Mouse (Mus musculus): ENCODE results near the gene Cldn2.
A peak's percentile ranks its signal among the peaks of the same experiment; 100 is the strongest.
"Not testable (repeated sequence)": the region's sequence is repeated elsewhere in the genome, so short reads cannot be mapped to it uniquely, and the experiment has no call there.

The Cldn2 gene

DNA sequence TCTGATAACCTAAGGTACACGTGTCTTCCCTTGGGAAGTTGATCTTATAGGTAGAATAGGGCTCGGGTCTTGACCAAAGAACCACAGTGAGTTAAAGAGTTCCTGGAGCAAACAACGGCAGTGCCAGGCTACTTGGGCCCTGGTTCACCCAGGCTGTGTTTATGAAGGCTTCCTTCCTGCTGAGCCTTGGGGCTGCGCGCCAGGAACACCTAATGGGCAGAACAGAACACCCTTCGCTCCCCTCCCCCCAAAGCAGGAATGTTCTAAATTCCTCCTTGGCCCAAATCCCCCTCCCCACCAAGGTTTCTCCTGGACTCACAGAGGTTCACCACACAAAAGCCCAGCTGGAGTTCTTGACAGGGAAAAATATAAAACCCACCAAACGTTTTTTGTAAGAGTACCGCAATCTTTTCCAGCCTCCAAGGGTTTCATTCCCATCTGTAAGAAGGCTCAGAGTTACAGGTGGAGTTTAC is at the start of gene Cldn2:
Gene Cldn2 (plus strand): TSS at position 423 of the 473 bp plus-strand sequence.
- DNase-seq (ENCODE audit: low read depth, low spot score), result peak; percentile 59

DNA sequence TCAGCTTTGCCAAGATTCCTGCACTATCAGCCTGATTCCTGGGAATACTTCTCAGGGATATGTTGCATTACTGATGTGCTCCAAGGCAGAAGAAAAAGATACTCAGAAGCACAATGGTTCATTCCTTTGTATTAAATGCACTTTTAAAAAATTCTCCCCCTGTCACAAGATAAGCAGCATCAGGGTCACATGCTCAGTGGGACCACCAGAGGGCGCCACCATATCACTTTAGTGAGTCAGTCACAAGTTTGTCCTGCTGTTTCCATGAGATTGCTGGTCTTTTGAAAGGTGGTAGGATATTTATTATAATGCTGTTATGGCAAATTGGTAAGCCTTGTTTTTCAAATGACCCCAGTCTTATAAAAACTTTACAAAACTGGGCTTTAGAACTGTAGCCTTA is 48.8 kb upstream of the Cldn2 start:
- DNase-seq (ENCODE audit: low read depth, low spot score), result peak; percentile 51

DNA sequence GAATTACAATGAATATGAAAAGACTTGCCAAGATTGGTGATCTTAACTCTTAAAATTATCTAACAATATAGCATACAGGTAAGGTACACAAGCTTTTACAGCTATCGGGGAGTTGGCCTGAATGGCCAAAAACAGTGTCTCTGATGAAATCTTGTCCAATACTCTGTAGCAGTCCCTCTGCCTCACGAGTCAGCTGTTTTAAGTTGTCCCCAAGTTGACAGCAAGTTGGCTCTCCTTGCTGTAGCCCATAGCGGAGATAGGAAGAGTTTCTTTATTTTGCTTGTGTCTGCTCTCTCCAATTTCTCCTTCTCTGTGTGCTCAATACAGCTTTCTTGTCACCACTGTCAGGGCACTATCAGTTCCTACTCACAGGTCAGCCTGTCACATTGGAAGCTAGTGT is 42.0 kb upstream of the Cldn2 start:
- not testable (repeated sequence) for DNase-seq (ENCODE audit: low read depth, low spot score)

DNA sequence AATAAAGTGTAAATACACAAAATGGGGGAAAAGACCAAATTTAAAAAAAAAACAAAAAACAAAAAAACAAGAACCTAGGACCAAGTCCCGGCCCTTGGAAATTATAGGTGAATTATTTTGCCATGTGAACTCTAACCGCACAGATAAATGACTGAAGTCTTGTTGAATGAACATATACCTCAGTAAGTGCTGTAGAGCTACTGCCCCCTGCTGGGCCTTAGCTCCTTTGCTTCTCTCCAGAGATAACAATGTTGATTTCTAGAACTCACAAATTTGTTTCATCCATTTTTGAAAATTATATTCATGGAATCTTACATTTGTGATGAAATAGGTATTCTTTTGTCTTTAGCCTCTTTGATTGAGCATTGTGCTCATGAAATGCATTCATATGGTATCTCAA is 38.1 kb upstream of the Cldn2 start:
- peak; percentile 31 for DNase-seq (ENCODE audit: low read depth, low spot score)

DNA sequence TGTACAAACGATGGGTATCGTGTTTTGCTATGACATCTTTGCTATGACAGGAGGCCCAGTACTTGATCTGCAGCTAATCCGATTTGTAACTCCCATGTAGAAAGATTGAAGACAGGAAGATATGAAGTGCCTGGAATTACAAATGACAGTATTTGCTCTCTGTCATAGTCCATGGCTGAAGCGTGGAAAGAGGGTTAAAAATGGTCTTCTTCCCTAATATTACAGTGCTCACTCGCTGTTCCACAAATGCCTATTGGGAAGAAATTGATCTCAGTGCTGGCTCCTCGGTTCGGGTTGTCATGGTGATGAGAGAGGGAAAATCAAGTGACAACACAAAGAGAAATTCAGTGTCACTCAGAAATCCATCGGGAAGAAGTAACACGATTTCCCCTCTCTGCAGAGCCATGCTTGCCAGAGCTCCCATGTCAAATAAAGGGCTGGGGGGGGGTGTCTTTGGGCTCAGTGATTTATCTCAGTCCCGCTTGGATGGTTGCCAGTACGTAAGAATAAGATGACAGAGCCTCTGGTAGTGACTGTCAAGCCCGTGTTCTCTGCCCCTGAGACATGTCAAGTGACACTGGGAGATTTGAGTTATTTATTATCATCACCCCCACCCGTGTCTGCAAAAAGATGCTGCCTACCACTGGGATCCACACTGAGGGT is 30.5 kb upstream of the Cldn2 start:
- DNase-seq (ENCODE audit: low read depth, low spot score), result no peak

DNA sequence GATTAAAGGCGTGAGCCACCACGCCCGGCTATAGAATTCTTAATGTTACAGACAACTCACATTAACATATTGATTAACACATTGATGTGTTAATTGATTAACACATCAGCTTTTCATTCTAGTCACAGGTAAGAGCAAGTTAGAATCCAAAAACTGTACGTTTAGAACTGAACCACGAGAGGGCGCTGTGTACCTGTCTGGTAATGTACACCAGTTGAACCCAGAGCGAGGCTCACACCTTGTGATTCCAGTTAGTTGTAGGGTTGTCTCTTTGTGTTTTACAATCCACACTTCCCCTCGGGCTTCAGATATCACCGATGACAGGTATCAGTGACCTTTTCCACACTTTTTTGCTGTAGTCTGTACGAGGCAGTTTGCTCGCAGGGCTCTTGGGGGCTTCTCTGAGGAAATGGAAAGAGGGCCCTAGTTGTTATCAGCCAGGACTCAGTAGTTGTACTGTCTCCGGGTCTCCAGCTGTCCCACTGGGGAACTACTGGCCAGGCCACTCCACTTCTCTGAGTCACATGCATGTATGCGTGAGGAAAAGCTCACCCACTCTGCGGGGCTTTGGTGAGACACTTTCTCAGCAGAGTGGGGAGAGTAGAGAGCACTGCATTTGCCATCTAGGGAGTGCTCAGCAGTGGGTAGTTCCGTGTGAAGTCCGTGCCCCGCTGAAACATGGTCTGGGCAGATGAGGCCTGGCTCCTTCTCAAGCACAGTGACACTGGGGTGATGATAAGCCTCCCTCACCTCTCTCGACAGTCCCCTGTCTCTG is 26.1 kb upstream of the Cldn2 start:
- DNase-seq (ENCODE audit: low read depth, low spot score), result peak; percentile 75

DNA sequence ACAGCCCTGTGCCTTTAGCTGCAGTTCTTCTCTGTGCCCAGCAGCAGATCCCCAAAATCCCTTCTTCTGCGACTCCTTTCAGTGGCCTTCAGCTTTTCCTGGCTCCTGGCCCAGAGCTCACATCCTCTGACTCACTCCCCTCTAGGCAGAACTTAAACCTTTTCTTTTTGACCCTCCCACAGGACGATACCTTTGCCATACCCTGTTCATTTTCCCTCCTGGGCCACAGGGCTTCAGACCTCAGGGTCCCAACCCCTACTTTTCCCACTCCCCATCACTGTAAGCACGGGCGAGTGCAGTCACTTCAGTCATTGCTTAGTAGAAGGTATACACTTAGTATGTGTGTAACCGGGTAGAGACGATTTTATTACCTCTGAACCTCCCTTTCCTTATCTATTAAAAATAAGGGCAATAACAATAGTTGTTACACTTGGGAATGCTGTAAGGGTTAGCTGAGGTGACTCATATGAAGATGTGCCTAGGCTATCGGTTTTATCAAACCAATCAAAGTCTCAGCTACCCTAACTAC is 25.5 kb upstream of the Cldn2 start:
- DNase-seq (ENCODE audit: low read depth, low spot score), result no peak

DNA sequence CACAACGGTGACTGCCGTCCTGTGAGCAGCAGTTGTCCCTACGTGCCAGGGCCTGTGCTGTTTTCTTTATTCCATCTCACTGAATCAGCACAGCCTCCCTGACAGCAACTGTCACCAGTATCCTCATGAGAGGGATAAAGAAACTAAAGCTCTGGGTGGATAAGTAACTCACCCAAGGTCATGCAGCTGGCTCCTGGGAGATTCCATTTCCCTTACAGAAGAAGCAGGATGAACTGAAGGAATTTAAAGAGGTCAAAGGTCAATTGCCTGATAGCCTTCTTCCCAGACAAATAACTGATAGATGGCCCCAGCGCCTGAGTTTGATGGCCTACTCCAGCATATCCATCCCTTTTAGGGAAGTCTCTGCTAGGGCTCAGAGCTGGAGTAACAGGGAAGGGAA is 23.3 kb upstream of the Cldn2 start:
- peak; percentile 60 for DNase-seq (ENCODE audit: low read depth, low spot score)

DNA sequence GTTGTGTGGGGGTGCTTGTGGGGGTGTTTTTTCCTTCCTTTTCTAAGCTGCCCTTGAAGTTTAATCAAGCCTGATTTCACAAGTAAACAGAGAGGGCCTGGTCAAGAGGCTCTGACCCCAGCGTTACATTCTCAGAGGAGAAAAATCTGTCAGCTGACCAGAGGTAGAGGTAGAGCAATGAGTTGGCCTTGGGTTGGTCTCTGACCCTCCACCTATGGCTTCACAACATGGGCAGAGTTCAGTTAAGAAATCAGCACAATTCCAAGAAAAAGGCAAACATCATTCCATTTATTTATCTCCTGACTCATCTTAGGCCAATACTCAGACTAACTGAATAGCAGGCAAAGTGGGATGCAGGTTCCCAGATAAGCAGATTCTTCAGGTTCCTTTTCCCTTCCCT is 21.7 kb upstream of the Cldn2 start:
- DNase-seq (ENCODE audit: low read depth, low spot score), result no peak

DNA sequence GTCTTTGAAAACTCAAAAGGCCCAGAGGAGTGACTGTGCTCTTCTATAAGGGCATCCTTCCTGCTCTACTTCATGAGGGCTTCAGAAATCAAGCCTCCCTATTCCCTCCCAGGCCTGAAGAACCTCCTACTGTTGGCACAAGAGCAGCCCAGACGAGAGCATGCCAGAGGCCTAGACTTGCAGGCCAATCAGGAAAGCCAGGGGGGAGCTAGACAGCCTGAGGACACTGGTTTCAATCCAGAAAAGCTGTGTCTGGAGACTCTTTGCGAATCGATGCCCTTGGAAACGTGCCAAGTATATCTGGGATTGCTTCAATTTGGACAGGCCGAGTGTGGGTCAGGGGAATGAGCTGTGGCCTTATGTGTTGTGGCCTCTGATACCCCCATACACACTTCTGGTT is 21.2 kb upstream of the Cldn2 start:
- DNase-seq (ENCODE audit: low read depth, low spot score), result no peak

DNA sequence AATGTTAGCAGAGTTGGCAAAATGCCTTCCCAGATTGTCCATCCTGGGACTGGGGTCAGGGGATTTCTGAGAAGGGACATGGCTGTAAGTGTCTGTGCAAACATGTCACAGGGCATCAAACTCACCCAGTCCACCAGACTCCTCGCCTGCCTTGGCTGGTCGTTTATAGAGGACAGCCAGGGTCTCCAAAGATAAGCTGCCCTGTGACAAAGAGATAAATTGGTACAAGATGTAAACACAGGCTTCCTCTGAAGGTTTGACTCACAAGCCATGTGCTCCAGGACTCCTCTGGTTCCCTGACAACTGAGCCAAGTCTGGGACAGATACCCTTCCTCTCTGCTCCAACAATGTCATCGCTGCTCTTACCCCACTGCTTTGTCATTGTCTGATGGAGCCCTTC is 19.6 kb upstream of the Cldn2 start:
- DNase-seq (ENCODE audit: low read depth, low spot score), result no peak

DNA sequence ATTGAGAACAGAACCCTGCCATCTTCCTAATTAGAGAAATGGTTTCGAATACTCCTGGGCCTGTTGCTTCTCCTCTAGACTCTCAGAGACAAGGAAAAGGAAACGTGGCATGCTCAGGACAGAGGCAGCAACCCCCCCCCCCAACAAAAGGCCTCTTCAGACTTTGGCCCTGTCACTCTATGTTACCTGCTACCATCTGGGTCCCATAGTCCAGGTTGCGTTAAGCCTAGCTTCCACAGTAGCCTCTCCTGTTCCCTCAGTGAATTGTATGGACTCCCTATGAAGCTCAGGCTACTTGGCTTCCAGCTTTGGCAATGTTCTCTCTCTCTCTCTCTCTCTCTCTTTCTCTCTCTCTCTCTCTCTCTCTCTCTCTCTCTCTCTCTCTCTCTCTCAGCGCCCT is 19.1 kb upstream of the Cldn2 start:
- DNase-seq (ENCODE audit: low read depth, low spot score), result no peak

DNA sequence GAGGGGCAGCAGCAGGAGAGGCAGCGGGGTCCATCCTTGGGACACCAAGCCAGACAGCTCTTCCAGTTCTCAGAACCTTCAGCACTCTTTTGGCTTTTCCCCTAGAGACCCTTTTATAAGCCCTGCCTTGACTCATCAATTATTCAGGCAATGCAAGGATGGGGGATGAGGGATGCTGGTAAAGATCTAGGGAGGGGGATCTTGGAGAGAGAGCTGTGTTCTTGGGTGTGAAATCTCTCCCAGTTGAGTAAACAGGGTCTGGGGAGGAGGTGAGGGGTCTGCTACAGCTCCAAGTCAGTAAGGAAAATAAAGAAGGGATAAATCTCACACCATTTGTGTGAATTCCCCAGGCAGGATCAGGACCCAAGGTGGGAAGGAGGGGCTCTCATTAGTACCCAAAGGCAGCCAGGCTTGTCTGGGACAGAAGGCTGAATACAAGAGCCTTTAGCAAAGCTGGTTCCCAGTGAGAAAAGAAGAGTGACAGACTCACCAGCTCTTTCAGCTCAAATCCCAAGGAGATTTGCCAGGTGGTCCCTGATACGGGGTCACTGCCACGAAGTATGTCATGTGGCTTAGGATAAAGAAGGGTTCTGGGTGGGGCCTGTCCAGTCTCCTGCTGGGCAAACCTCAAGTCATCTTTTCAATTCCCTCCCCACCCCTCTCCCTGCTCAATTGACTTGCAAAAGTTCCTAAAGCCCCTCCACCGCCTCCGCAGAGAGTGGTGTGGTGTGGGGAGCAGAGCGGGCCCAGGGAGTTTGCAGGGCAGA is 18.2 kb upstream of the Cldn2 start, which contains the start of gene Ripply1:
Gene Ripply1 (minus strand): TSS at position 76 of the 767 bp plus-strand sequence.
- peak; percentile 92 for DNase-seq (ENCODE audit: low read depth, low spot score)

DNA sequence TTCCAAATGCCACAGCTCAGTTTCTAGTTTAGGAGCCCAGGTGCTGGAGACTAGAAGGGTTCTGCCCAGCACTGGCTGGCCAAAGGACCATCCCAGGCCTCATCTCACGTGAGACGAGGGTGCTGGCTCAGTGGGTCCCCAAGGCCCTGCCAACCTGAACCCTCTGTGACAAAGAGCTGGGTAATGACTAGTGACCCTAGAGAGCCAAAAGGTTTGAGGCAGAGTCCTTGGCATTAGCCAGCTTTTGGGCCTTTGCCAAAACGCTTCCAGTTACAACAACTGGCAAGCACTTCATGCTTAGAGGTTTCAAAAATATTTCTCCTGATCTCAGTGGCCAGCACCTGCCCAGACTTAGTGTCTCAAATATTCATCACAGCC is 17.6 kb upstream of the Cldn2 start:
- DNase-seq (ENCODE audit: low read depth, low spot score), result no peak

DNA sequence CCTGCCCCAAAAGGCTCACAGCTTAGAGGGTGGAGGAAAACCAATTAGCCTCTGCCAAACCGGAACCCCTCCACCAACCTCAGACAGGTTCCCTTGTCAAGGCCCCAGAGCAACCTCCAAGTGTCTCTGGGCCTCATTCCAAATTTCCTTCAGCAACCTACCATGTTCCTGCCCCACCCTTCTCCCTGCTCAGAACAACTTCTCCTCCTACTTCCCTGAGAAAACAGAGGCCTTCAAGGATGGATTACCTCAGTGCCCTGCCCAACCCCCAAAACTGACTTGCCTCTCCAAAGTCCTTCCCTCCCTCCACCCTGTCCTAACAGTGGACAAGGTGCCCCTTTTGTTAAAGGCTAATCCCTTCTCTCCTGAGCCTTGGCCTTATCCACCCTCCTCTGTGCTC is 14.9 kb upstream of the Cldn2 start:
- no peak for DNase-seq (ENCODE audit: low read depth, low spot score)

DNA sequence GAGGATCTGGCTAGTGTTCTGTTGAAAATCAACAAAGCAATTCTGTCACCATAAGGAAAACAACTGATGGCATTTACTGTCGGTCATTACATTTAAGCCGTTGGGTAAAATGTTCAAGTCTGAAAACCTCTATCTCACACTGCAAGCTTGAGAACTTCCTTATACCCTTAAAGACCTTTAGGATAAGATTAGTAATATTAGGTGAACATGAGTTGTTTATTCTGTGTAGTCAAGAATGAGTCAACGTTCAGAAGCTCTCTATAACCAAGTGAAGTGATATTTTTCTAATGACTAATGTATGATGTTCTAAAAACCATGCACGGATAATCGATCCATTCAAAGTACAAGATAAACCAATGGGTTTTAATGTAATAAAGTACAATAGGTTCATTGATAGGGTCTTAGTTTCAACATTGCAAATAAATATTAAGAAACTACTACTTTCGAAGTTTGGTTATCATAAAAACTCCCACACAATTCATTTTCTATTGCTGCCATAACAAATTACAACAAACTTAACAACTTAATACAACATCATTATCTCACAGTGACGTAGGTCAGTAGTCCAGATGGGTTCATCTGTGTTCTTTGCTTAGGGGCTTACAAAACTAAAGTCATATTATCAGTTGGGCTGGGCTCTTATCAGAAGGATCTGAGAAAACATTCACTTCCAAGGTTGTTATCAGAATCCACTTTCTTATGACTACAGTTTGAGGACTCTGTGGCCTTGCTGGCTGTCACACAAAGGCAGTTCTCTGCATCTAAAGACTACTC is 6.4 kb upstream of the Cldn2 start:
- no peak for DNase-seq (ENCODE audit: low read depth, low spot score)

DNA sequence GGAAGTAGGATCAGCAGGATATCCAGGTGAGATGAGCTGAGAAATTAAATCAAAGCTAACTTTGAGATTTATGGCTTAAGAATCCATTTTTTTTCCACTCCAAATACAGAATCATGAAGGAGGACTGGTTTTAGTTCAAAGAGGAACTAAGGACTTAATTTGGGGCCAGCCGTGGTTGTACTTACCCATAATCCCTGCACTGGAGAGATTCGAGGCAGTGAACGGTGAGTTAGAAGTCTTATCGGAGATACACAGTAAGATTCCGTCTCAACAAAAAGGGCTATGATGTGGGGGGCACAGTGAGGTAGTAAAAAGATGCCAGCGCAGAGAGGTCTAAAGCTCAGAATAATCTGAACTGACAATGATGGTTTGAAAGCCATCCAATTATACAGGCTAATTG is 4.6 kb upstream of the Cldn2 start:
- no peak for DNase-seq (ENCODE audit: low read depth, low spot score)

DNA sequence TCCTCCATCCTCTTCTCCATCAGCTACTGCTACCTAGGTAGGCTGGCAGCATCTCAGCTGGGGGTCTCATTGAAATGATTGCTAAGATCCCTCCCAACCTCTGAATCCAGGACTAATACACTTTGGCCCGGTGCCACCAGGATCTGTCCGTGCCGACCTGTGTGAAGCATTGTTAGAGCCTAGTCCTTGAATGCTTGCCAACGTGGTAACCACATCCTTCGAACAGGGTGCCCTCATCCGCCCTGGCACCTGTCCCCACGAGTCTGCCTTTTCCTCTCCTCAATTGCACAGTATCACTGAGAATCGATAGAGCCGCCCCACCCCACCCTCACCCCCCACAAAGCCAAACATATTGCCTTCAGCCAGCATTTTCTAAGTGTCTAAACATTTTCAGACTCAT is 2.8 kb upstream of the Cldn2 start:
- DNase-seq (ENCODE audit: low read depth, low spot score), result no peak

DNA sequence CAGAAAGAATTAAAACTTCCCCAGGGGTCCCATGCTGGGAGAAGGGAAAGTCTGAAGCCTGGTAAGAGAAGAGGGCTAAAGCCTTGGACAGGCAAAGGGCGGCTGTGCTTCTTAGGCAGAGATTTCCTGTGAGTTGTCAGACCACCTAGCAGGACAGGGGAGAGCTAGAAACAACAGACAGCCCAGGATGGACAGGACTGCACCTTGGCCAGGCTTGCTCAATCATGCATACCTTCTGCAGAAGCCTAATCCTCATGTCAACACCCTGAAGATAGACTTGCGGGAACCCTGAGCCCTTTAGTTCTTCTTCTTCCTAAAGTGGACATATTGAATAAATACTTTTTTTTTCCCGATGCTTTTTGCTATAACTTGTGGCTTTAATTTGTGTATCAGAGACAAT is 675 bp upstream of the Cldn2 start:
- DNase-seq (ENCODE audit: low read depth, low spot score), result no peak

DNA sequence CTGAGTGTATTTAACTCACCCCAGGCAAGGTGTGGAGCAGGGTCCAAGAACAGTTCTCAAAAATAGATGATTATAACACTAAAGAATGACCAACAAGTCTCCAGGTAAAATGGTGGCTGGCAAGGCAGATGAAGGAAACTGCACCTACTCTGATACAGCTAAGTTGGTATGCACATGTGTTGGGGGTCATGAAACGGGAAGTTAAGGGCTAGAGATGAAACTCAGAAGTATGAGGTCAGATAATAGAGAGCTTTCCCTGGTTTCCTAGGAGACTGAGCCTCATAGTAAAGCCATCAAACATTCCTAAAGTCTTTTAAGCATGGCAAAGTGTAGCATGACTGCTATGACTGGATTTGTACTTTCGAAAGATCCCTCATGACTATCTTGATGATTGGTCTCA is 2.4 kb downstream of the Cldn2 start:
- DNase-seq (ENCODE audit: low read depth, low spot score), result no peak

DNA sequence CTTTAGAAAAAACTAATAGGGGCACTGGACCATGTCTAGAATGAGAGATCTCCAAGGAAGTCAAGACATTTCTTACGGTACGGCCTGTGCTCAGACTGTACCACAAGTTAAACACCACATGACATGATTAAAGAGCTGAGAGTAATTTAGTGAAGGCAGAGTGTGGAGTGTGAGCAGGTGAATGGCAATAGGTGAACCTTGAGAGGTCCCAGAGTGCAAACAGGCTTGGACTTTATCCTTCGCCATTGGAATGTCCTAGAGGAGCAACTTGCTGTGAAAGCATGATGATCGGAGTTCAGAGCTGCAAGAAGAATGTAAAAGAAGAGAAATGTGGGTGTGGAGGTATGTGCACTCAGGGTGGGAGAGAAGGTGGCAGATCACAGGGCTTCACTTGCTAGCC is 5.3 kb downstream of the Cldn2 start:
- no peak for DNase-seq (ENCODE audit: low read depth, low spot score)
